Comparison of ENCODE assay signal across 12 mouse cellular contexts in the genomic region with DNA sequence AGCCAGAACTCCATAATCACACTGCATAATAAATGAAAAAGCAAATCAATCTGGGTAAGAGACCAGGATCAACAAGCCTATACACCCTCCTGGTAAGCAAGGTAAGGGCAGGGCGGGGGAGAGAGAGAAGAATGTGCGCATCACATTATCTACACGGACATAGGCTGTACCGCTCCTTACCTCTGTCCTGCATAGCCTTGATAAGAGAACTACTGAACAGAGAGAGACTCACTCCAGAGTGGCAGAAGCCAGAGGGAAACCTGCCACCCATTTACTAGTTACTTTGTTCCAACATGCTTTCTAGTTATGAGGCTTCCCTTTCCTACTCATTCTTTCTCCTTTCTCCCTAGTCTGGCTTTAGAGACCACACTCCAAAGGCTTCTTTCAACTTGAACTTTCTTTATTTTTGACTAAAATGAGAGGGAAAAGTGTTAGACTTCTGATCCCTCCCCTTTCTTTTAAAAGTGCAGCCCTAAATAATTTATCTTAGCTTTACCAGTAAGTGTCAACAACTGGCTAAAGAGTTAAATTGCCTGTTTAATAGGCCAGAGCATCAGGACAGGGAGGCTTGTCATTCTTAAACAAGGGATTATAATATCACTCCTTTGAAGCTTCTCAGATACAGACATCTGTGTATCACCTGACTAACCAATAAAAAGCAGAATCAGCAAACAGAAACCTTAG. TPM values are rescaled to one million over a fixed set of nuclear protein-coding genes. Genes with fewer than 3 reads are reported as not detected.
DNase-seq lines count a peak whose midpoint lies in the region; ATAC-seq and TF ChIP-seq lines count a peak whose summit lies in the region.
"Had no signal": no experiment of that assay in that cellular context is flagged by ENCODE, and none has a peak within 500 bp of the region (broad histone marks: within the 10 kb centered on the region; RNA-seq: fewer than 3 reads in every experiment).

No protein-coding gene starts in this region.

- H3K4me2 ChIP-seq in liver, postnatal 0 days (ENCODE audit: low read depth, low read length) = peak overlapping the region; percentile 61
- no peak overlapping the region for H3K4me2 ChIP-seq in forebrain, embryonic 13.5 days

- no peak for TF ChIP-seq CTCF in gastrocnemius, adult 2 months (IDR thresholded peaks at IDR 0.05)
- no peak for TF ChIP-seq CTCF in liver, postnatal 0 days (IDR thresholded peaks at IDR 0.05; ENCODE audit: low read depth)

- 0 out of 2 replicates have a peak, but pooled peaks cover 5% of the 10 kb centered on the region for H3K36me3 ChIP-seq in liver, postnatal 0 days (replicated peaks; ENCODE audit: insufficient read depth, low read length)
- no peaks in the 10 kb centered on the region for H3K36me3 ChIP-seq in forebrain, embryonic 13.5 days (ENCODE audit: poor library complexity, severe bottlenecking)
- H3K36me3 ChIP-seq in limb, embryonic 10.5 days = peaks cover 9% of the 10 kb centered on the region; the same call in 1 of the 2 replicates

- intact Hi-C loops in gastrocnemius, adult 2 months (cut with DNase I) = no loop called here

- peaks cover 36% of the 10 kb centered on the region for H3K4me1 ChIP-seq in liver, postnatal 0 days (ENCODE audit: insufficient read depth)
- no peaks in the 10 kb centered on the region for H3K4me1 ChIP-seq in forebrain, embryonic 13.5 days
- H3K4me1 ChIP-seq in limb, embryonic 10.5 days = no peaks in the 10 kb centered on the region

- ATAC-seq in liver, postnatal 0 days = peak; percentile 100
- no peak for ATAC-seq in forebrain, embryonic 13.5 days
- ATAC-seq: hindbrain, postnatal 0 days had no signal

- WGBS in liver, postnatal 0 days (ENCODE audit: insufficient replicate concordance) = 61% methylated on average over 4 of the region's 4 CpGs
- WGBS in forebrain, embryonic 13.5 days = 89% methylated on average over 4 of the region's 4 CpGs
- 100% methylated on average over 4 of the region's 4 CpGs for WGBS in limb, embryonic 10.5 days

- H3K4me3 ChIP-seq in gastrocnemius, adult 2 months = no peak overlapping the region
- peak overlapping the region; percentile 16; the same call in 1 of the 2 replicates for H3K4me3 ChIP-seq in liver, postnatal 0 days (ENCODE audit: low read depth, low read length)
- H3K4me3 ChIP-seq in forebrain, embryonic 13.5 days = no peak overlapping the region
- no peak overlapping the region for H3K4me3 ChIP-seq in limb, embryonic 10.5 days

- H3K27me3 ChIP-seq in liver, postnatal 0 days (ENCODE audit: insufficient read depth, low read length) = no peaks in the 10 kb centered on the region
- H3K27me3 ChIP-seq in forebrain, embryonic 13.5 days = no peaks in the 10 kb centered on the region
- no peaks in the 10 kb centered on the region for H3K27me3 ChIP-seq in limb, embryonic 10.5 days (ENCODE audit: low read depth, poor library complexity, severe bottlenecking)

- H3K9me3 ChIP-seq in liver, postnatal 0 days (ENCODE audit: low read length) = no peaks in the 10 kb centered on the region
- H3K9me3 ChIP-seq in forebrain, embryonic 13.5 days (replicated peaks) = no peaks in the 10 kb centered on the region
- H3K9me3 ChIP-seq in limb, embryonic 10.5 days (replicated peaks) = no peaks in the 10 kb centered on the region

- H3K27ac ChIP-seq in gastrocnemius, adult 2 months = 0 out of 2 replicates have a peak overlapping the region, but pooled peaks have one; percentile 20
- H3K27ac ChIP-seq in liver, postnatal 0 days (ENCODE audit: low read depth) = peak overlapping the region; percentile 90
- H3K27ac ChIP-seq in forebrain, embryonic 13.5 days = no peak overlapping the region
- H3K27ac ChIP-seq in limb, embryonic 10.5 days = no peak overlapping the region
- H3K27ac ChIP-seq: hindbrain, postnatal 0 days had no signal

- peak overlapping the region; percentile 52 for H3K9ac ChIP-seq in liver, postnatal 0 days (replicated peaks)
- H3K9ac ChIP-seq in forebrain, embryonic 13.5 days = no peak overlapping the region

- TF ChIP-seq EP300 in liver, postnatal 0 days (IDR thresholded peaks at IDR 0.05; ENCODE audit: low read depth) = peak; percentile 96

- DNase-seq in gastrocnemius, adult 2 months = no peak
- no peak for DNase-seq in gastrocnemius, adult 8-10 months (ENCODE audit: low spot score in 2 of 2)
- peak; percentile 12 for DNase-seq in testis, postnatal 14 days (ENCODE audit: low spot score)
- DNase-seq in testis, postnatal 10 days (ENCODE audit: low spot score) = no peak
- peak; percentile 47 for DNase-seq in liver, postnatal 0 days
- DNase-seq in ovary, adult 18-20 months (ENCODE audit: low spot score) = no peak
- DNase-seq in limb, embryonic 10.5 days (ENCODE audit: low spot score) = no peak
- DNase-seq: cerebellum, postnatal 25 days; heart, postnatal 10 days; lung, postnatal 14 days had no signal

RNA-seq across cellular contexts. Expression of a gene that starts 38.3 kb away (rescaled TPM):
- 100 to 1,000 TPM in 1 of 2 experiments, 10 to 100 TPM in 1; 97.9 to 110 TPM for total RNA-seq in gastrocnemius, adult 2 months (2021)
- 100 to 1,000 TPM in 2 of 4 experiments, 10 to 100 TPM in 2; 96.9 to 121 (median 107) TPM for total RNA-seq in gastrocnemius, adult 8-10 months (2022)
- 160 and 165 TPM in 2 replicates for polyA plus RNA-seq in liver, postnatal 0 days (2015; fragmentation: Nextera tagmentation; extraction: Ambion mirVana)
- polyA plus RNA-seq in forebrain, embryonic 13.5 days (2015; fragmentation: Nextera tagmentation; extraction: Ambion mirVana) = 199 and 220 TPM in 2 replicates
- polyA plus RNA-seq in limb, embryonic 10.5 days (2016; fragmentation: Nextera tagmentation; extraction: Ambion mirVana) = 153 and 185 TPM in 2 replicates

RNA-seq across cellular contexts. Expression of a gene that starts 44.9 kb away (rescaled TPM):
- 1 to 10 TPM; 1.6 to 3.0 TPM for total RNA-seq in gastrocnemius, adult 2 months (2021)
- total RNA-seq in gastrocnemius, adult 8-10 months (2022) = 1 to 10 TPM in 3 of 4 experiments, under 1 TPM in 1; 0.75 to 3.4 (median 1.8) TPM
- 265 and 296 TPM in 2 replicates for polyA plus RNA-seq in liver, postnatal 0 days (2015; fragmentation: Nextera tagmentation; extraction: Ambion mirVana)
- polyA plus RNA-seq in forebrain, embryonic 13.5 days (2015; fragmentation: Nextera tagmentation; extraction: Ambion mirVana) = 3.6 TPM in 2 replicates
- polyA plus RNA-seq in limb, embryonic 10.5 days (2016; fragmentation: Nextera tagmentation; extraction: Ambion mirVana) = 1.4 and 2.9 TPM in 2 replicates

Comparison
In these comparisons a context has a peak if more than half of its experiments do, and no peak if none do; other contexts are left out.
1. DNase-seq: peak in testis, postnatal 14 days (single experiment) and liver, postnatal 0 days (single experiment); none in gastrocnemius, adult 2 months (single experiment), gastrocnemius, adult 8-10 months (0 of 2), testis, postnatal 10 days (single experiment), ovary, adult 18-20 months (single experiment) and limb, embryonic 10.5 days (single experiment).
2. H3K27ac ChIP-seq: peak in gastrocnemius, adult 2 months (single experiment) and liver, postnatal 0 days (single experiment); none in forebrain, embryonic 13.5 days (single experiment) and limb, embryonic 10.5 days (single experiment).
3. RNA of a gene that starts 44.9 kb away (polyA plus RNA-seq): 265 to 296 TPM in liver, postnatal 0 days; 3.6 TPM in forebrain, embryonic 13.5 days and 1.4 to 2.9 TPM in limb, embryonic 10.5 days; every median in the first group is over 10 times any median in the second.